Mouse (Mus musculus) cerebellum, adult 11-12 months (tissue): ENCODE data around the gene Serpina1f.
"Not testable (repeated sequence)": the region's sequence is repeated elsewhere in the genome, so short reads cannot be mapped to it uniquely, and the experiment has no call there.

Experiments
- DNase-seq: peaks from one replicate; pipeline ENCODE4 v3.0.0; 2022

The Serpina1f gene

GRCm38 (mm10) chr12:103695429-103695828 lies at the start of gene Serpina1f:
Gene Serpina1f, minus strand, starts transcription at chr12:103695529.
- DNase-seq, result no peak

- DNase-seq, result not testable (repeated sequence)
These were observed 42.7 kb upstream of the Serpina1f start for GRCm38 (mm10) chr12:103737791-103738580.

DNA sequence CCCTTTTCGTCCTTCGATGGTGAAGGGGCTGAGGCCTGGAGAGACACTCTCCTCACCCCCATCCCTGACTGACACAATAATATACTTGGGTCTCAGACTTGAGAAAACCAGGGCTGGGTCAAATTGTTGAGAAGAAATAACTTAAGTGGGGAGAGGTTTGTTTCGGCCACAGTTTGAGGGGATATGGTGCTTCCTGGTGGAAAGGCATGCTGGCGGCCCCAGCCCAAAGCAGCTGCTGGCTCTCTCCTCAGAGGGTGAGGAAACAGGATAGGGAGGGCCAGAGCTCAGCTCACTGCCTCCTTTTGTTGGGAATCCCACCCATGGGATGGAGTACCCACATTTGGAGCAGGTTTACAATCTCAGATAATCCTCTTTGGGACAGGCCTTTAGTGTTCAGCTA lies 40.2 kb upstream of the Serpina1f start:
- not testable (repeated sequence) for DNase-seq

DNA sequence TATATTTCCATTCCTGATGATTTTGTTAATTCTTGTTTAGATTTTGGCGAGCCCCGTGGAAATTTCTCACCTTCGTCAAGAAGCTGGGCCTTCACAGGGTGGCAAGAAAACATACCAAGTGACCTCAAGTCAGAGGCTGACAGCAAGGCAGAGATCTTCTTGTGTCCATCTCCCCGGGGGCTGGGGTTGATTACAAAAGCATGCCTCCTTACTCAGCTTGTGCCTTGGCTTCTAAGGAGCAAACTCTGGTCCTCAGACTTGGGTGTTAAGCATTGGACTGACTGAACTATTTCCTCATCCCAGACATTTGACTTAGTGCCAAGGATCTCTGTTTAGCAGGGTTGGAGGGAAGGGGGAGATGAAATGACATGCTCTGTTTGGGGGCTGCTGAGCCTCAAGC lies 39.8 kb upstream of the Serpina1f start:
- not testable (repeated sequence) for DNase-seq

- DNase-seq, result no peak
These were observed 16.2 kb upstream of the Serpina1f start for GRCm38 (mm10) chr12:103711537-103711936.

GRCm38 (mm10) chr12:103710405-103710804 lies 15.1 kb upstream of the Serpina1f start:
- DNase-seq, result no peak

GRCm38 (mm10) chr12:103706113-103706512 lies 10.8 kb upstream of the Serpina1f start:
- DNase-seq, result no peak

GRCm38 (mm10) chr12:103705547-103705946 lies 10.2 kb upstream of the Serpina1f start:
- DNase-seq, result no peak

DNA sequence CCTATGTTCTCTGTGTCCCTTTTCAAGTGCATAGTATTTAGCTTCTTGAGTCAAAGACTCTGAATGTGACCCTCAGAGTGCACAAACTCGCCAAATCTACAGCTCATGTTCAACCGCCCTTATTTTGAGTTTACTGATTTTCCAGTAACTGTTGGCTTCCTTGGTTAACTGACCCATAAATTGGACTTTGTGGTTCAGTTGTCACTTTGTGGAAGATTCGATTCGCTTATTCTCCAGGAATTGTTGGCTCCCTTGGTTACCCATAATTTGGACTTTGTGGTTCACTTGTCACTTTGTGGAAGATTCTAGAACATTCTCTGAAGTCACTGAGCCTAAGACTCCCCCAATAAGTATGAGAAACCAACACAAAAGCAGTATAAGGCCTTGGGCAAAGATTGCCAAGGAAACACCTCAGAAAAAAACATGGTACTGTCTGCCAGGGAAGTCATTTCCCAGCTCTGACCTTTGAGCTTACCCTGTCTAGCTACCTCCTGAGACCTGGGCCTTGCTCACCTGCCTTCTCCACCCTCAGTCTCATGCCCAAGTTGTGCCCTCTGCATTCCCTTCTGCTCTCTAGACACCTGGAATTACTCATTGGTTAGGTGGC lies 4.9 kb upstream of the Serpina1f start:
- DNase-seq, result no peak

DNA sequence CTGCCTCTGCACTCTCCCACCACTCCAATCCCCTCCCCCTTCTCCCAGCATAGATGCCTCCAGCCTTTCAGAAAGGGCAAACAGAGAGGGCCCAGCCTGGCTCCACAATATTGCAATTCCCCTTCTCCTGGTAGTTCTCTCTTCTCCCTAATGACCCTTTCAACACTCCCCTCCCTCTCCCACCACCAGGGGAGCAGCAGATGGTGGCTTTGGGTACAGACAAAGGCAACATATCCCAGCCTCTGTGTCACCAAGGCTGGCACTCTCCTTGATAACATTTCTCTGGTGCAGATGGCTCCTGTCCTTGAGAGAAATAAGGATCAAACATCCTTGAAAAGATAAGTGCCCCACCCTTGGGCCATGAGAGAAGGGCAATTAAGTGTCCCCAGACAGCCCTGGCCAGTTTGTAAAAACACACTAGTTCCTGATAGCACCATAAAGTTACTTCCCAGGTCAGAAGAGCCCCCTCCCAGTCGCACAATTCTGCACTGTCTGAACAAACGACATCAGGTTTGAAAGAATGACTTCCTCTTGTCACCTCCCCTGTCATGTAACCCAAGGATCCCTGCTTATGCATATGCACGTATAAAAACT lies 7.0 kb downstream of the Serpina1f start:
- DNase-seq, result no peak

DNA sequence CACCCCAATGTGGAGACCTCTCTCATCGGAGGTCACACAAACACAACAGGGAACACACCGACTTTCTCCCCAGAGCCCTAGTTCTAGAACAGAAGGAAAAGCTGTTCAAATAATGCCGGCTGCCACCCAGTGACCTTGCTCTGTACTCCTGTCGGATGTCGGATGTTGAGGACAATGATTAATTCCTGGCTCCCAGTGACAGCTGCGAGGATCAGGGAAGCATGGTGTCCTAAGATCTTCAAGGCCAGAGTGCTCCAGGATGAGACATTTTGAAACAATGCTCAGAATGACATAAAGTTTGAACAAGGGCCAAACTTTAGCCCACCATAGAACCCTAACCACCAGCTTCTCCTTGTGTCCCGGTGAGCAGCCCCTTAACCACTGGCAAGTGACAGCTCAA lies 8.3 kb downstream of the Serpina1f start:
- DNase-seq, result no peak

DNA sequence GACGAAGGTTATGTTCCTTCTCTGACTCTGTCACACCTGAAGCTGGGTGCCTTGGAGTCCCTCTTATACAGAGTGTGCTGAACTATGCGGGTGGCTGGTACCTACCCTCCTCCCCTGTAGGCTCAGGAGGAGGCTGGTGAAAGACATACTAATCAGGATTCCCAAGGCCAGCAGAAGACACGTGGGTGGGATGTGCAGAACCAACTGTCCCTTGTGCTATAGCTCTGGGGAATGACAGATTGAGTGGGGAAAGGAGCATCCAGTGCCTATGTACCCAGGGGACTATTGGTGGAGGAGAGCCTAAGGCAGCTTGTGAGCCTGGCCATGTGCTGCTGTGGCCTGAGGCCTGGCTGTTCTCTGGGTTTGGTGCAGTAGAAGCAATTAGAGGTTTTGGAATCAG lies 9.3 kb downstream of the Serpina1f start:
- DNase-seq, result no peak

DNA sequence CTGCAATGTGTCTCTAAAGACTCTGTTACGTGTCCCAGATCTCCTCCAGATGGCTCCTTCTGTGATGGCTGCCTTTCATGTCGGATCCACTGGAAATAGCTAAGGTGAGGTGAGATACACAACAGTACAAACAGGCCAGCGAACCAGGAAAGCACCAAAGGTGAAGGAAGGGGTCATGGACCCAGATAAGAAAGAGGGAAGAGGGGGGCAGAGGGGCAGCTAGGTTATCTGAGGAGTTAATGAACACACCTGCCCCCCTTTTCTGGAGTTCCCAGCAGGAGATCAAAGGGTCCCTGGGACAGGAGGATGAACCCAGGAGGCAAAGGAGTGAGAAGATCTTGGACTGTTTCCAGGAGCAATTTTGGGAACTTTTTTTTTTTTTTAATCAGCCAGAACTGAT lies 9.9 kb downstream of the Serpina1f start:
- no peak for DNase-seq

DNA sequence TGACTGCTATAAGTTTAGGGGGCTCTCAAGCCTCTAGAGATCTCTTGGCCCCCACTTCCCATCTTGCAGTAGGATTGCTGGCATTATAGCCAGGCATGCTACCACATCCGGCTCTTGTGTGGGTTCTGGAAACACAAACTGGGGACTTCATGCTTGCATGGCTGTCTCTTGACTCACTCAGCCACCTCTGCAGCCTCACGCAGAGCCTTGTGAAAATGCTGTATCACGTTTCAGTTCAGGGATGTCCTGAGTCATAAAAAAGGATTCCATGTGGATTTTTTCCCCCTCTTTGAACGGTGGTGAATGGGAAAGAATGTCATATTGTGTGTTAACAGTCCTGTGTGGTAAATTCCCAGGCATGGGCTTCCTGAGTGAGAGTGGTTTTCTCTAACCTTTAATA lies 11.6 kb downstream of the Serpina1f start:
- DNase-seq, result no peak

DNA sequence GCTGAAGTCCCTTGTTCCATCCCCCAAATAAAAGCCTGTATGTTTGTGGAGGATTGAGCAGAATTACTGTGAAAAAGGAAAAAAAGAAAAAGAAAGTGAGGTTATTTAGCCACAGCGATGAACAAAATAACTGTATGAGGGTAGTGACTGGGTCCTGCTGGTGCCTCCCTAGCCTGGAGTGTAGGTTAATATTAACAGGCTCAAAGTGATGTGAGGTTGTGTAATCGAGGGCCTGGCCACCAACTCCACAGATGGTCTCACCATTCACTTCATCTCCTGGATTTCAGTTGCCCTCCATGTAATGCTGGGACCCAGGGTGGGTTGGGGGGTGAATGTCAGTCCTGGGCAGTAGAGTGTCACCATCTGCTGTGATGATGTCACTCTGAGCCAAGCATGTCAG lies 13.6 kb downstream of the Serpina1f start:
- no peak for DNase-seq

DNA sequence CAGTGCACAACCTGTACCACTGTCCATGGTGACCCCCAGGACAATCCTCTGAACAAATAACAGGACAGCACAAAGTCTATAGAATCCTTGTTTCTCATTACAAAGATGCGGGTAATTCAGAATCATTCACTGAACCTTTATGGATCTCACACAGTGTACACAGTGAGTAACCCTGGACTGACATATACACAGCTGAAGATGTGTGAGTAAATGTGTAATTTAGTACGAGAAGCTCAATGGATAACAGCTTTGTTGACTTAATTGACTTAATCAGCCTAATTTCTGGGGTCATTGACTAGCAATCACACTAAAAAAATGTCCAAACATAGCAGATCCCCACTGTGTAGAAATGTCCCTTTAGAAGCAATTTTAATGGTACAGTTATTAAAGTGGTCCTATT lies 14.2 kb downstream of the Serpina1f start:
- no peak for DNase-seq

- DNase-seq, result not testable (repeated sequence)
These were observed 15.5 kb downstream of the Serpina1f start for GRCm38 (mm10) chr12:103679853-103680252.

- DNase-seq, result no peak
These were observed 19.3 kb downstream of the Serpina1f start, which contains the start of gene Serpina16 for GRCm38 (mm10) chr12:103676039-103676438. Gene Serpina16, minus strand, starts transcription at chr12:103676139.

- no peak for DNase-seq
These were observed 22.1 kb downstream of the Serpina1f start for GRCm38 (mm10) chr12:103673179-103673578.

DNA sequence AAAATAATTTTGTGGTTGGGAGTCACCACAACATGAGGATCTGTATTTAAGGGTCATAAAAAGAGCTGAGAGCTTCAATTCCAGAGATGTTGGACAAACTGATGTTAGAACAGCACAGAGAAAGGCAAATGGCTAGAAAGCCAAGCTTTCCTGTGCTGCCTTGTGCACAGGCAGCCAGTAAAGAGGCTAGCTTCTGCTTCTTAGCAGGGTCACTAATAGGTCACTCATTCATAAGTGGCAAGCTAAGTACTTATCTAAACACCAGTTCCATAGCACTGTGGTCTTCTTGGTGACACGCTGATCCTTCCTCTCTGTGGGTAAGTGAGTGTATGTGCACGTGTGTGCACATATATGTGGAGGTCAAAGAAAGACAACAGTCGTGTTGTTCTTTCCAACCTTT lies 23.8 kb downstream of the Serpina1f start:
- no peak for DNase-seq

GRCm38 (mm10) chr12:103670964-103671363 lies 24.4 kb downstream of the Serpina1f start:
- no peak for DNase-seq

GRCm38 (mm10) chr12:103670344-103670743 lies 25.0 kb downstream of the Serpina1f start:
- DNase-seq, result no peak

DNA sequence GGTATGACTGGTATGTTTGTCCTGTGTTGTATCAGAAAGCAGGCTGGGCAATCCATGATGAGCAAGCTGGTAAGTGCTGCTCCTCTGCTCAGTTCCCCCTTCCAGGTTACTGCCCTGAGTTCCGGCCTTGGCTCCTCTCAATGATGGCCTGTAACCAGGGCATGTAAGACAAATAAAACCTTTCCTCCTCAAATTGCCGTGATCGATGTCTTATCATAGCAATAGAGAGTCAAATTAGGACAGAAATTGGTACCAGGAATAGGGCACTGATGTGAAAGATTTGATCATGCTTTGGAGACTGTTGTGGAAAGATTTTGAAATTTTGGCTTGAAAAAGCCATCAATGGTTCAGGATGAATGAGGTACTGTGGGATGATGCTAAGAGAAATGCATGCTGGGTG lies 30.0 kb downstream of the Serpina1f start:
- DNase-seq, result no peak

DNA sequence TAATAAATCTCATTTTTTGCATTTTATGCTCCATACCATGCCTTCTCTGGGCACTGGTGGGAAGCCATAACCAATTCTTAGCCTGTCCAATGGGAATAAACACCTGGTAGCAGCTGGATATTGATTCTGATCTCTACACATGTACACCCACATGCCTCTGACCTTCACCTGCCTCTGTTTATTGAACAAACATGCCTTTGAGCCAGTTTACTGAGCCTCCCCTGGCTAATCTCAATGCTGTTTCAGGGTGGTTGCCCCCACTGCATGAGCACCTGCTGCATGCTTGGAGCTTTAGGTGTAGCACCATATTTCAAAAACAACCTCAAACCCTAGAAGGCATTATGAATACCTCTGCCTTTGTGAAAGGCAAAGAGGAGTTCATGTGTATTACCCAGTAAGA lies 33.3 kb downstream of the Serpina1f start:
- DNase-seq, result not testable (repeated sequence)
